Mouse (Mus musculus): ENCODE data around the gene Gpatch8. TPM values are rescaled to one million over a fixed set of nuclear protein-coding genes. Genes with fewer than 3 reads are reported as not detected.

The Gpatch8 gene
- polyA plus RNA-seq, 1 experiment from 2014 or later = 42.5 TPM

DNA sequence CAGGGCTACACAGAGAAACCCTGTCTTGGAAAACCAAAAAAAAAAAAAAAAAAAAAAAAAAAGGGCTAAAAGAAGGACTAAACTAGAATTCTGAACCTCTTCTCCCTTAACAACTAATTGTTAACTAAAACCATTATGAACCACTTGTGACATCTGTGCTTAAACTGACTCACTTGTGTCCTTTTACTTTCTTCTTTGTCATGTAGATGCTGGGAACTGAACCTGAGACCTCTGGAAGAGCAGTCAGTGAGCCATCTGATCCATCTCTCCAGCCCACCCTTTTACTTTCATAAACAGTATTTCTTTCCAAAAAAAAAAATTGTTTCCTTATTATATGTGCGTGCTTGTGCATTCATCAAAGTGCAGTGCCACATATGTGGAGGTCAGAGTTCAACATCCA lies 16.5 kb downstream of the Gpatch8 start:
- DNase-seq (ENCODE audit: low spot score, missing footprints) (no peak), ATAC-seq (ENCODE audit: low FRiP score) (no peak)
- no peaks in the 10 kb centered on the region for H3K27me3 ChIP-seq (ENCODE audit: control insufficient read depth, insufficient read depth, low read length)
- H3K9me3 ChIP-seq (ENCODE audit: control insufficient read depth, low read length) = no peaks in the 10 kb centered on the region
- no peak overlapping the region for H3K4me3 ChIP-seq (ENCODE audit: low read depth, low read length)
- H3K4me1 ChIP-seq (ENCODE audit: control insufficient read depth, insufficient read depth, low read length) = no peaks in the 10 kb centered on the region
- H3K36me3 ChIP-seq (ENCODE audit: control insufficient read depth, insufficient read depth, low read length) = no peaks in the 10 kb centered on the region; the same call in 1 of the 2 replicates
- H3K27ac ChIP-seq (ENCODE audit: low read depth, low read length) = no peak overlapping the region
- 87% methylated on average over 1 of the region's 1 CpGs for WGBS
- H3K9ac ChIP-seq (ENCODE audit: low read length) = no peak overlapping the region
- H3K4me2 ChIP-seq = no peak overlapping the region

DNA sequence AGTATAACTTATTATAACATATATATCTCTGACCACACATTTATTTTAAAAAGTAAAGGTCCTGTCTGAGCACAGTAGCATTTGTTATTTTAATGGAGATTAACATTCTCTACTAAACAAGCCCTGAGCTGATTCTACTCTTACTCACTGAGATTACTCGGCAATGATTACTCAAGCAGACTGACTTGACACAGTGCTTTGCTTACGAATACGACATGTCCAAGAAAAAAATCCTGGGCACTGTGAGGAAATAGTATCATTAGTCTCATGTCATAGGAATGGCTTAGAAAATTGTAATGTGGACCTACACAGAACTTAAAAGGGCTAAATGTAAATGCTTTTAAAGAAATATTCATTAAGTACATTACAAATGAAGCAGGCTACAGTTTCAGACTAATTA lies 20.0 kb downstream of the Gpatch8 start:
- no peaks in the 10 kb centered on the region; the same call in 1 of the 2 replicates for H3K36me3 ChIP-seq (ENCODE audit: control insufficient read depth, insufficient read depth, low read length)
- DNase-seq (ENCODE audit: low spot score, missing footprints) = no peak

DNA sequence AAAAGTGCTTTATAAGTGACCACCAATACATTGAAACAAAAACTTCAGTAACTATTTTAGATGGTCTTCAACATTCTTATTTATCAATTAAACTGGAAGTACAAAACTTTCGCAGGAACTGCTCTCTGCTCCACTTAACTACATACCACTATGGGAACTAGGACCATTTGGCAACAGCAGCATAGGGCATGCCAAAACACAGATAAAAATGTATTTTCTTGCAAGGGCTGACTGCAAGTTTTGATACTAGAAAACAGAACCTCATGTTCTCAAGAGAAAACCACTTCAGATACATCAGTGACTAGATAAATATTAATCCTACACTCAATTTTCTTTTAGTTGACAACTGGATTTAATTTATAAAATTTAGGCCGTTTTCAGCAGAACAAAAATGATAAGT lies 22.1 kb downstream of the Gpatch8 start:
- Histone ChIP-seq H3K4me3 (ENCODE audit: low read depth, low read length) (no peak overlapping the region), H3K27me3 (ENCODE audit: control insufficient read depth, insufficient read depth, low read length) (no peaks in the 10 kb centered on the region), H3K4me1 (ENCODE audit: control insufficient read depth, insufficient read depth, low read length) (no peaks in the 10 kb centered on the region), H3K27ac (ENCODE audit: low read depth, low read length) (no peak overlapping the region), H3K4me2 (no peak overlapping the region), H3K9me3 (ENCODE audit: control insufficient read depth, low read length) (no peaks in the 10 kb centered on the region), H3K36me3 (ENCODE audit: control insufficient read depth, insufficient read depth, low read length) (no peaks in the 10 kb centered on the region; the same call in 1 of the 2 replicates), H3K9ac (ENCODE audit: low read length) (no peak overlapping the region)
- no peak for DNase-seq (ENCODE audit: low spot score, missing footprints)
- WGBS = 93% methylated on average over 2 of the region's 2 CpGs
- ATAC-seq (ENCODE audit: low FRiP score) = no peak

More for the DNA sequence above, 20.0 kb downstream of the Gpatch8 start:
- Histone ChIP-seq H3K4me2 (no peak overlapping the region), H3K9me3 (ENCODE audit: control insufficient read depth, low read length) (no peaks in the 10 kb centered on the region), H3K9ac (ENCODE audit: low read length) (no peak overlapping the region), H3K27ac (ENCODE audit: low read depth, low read length) (no peak overlapping the region), H3K4me3 (ENCODE audit: low read depth, low read length) (no peak overlapping the region), H3K4me1 (ENCODE audit: control insufficient read depth, insufficient read depth, low read length) (no peaks in the 10 kb centered on the region), H3K27me3 (ENCODE audit: control insufficient read depth, insufficient read depth, low read length) (no peaks in the 10 kb centered on the region)
- 78% methylated on average over 3 of the region's 3 CpGs for WGBS
- ATAC-seq (ENCODE audit: low FRiP score) = no peak

DNA sequence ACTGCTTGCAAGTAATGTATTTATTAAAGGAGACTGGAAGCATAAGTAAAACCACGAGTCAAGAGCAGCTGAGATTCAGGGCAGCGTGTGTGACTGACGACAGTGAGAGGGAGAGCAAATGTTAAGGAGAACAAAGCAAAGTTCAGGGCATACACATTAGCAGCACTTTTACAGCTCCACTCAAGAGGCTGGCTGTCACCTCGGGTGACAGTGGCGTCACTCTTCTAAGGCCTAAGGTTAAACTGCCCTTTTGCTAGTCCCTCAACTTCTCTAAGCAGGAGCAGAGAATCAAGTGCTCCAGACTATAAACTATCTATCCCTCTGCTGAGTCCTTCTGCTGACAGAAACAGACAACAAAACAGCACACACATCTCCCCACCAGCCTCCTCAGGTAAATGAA lies 24.8 kb downstream of the Gpatch8 start:
- Histone ChIP-seq H3K9me3 (ENCODE audit: control insufficient read depth, low read length) (no peaks in the 10 kb centered on the region), H3K4me1 (ENCODE audit: control insufficient read depth, insufficient read depth, low read length) (no peaks in the 10 kb centered on the region), H3K27ac (ENCODE audit: low read depth, low read length) (no peak overlapping the region), H3K9ac (ENCODE audit: low read length) (no peak overlapping the region), H3K27me3 (ENCODE audit: control insufficient read depth, insufficient read depth, low read length) (no peaks in the 10 kb centered on the region), H3K4me2 (no peak overlapping the region), H3K4me3 (ENCODE audit: low read depth, low read length) (no peak overlapping the region), H3K36me3 (ENCODE audit: control insufficient read depth, insufficient read depth, low read length) (no peaks in the 10 kb centered on the region)
- WGBS = 67% methylated on average over 5 of the region's 5 CpGs
- DNase-seq (ENCODE audit: low spot score, missing footprints) (no peak), ATAC-seq (ENCODE audit: low FRiP score) (no peak)

DNA sequence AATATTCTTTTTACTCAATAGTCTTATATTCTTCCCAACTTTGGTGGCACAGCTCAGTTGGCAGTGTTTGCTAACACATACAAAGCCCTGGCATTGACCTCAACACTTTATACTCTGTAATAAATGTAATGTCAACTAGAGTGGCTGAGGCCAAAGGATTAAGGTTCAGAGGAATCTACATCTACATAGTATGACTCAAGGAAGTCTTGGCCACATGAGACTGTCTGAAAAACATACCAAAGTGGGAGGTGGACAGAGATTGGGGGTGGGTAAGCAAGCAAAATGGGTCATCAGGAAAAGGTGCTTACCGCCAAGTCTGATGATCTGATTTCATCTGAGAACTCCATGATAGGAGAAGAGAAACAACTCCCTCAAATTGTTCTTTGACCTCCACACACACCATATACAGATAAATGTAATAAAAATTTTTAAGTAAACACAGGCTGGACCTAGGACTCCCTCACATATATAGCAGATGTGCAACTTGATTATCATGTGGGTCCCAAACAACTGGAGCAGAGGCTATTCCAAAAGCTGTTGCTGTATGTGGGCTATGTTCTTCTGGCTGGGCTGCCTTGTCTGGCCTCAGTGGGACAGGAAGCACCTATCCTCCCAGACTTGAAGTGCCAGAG lies 41.3 kb downstream of the Gpatch8 start:
- no peaks in the 10 kb centered on the region for H3K4me1 ChIP-seq (ENCODE audit: control insufficient read depth, insufficient read depth, low read length)
- H3K4me3 ChIP-seq (ENCODE audit: low read depth, low read length) = no peak overlapping the region
- peaks cover 3% of the 10 kb centered on the region; the same call in 1 of the 2 replicates for H3K36me3 ChIP-seq (ENCODE audit: control insufficient read depth, insufficient read depth, low read length)
- H3K9me3 ChIP-seq (ENCODE audit: control insufficient read depth, low read length) = no peaks in the 10 kb centered on the region
- no peak for ATAC-seq (ENCODE audit: low FRiP score)
- WGBS = 100% methylated on average over 1 of the region's 1 CpGs
- no peak for DNase-seq (ENCODE audit: low spot score, missing footprints)
- no peak overlapping the region for H3K9ac ChIP-seq (ENCODE audit: low read length)
- H3K27me3 ChIP-seq (ENCODE audit: control insufficient read depth, insufficient read depth, low read length) = no peaks in the 10 kb centered on the region
- no peak overlapping the region for H3K4me2 ChIP-seq
- no peak overlapping the region for H3K27ac ChIP-seq (ENCODE audit: low read depth, low read length)

DNA sequence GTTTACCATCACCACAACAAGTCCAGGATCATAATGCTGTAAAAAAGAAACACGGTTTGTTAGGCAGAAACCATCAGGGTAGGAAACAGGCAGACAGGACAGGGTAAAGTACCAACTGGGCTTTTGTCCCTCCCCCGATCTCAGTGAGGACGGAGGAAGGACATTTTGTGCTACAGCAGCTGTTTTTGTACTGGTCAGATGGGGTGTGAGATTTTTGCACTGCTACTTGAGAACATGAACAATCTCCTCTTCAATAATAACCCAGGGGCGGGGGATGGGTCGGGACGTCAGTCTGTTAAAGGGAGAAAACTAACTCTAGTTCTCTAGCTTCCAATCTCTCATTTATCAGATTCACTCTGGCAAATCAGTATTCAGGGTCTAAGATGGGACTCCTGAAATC lies 46.0 kb downstream of the Gpatch8 start:
- Histone ChIP-seq H3K9me3 (ENCODE audit: control insufficient read depth, low read length) (no peaks in the 10 kb centered on the region), H3K27me3 (ENCODE audit: control insufficient read depth, insufficient read depth, low read length) (no peaks in the 10 kb centered on the region), H3K9ac (ENCODE audit: low read length) (no peak overlapping the region), H3K4me3 (ENCODE audit: low read depth, low read length) (no peak overlapping the region), H3K4me1 (ENCODE audit: control insufficient read depth, insufficient read depth, low read length) (no peaks in the 10 kb centered on the region), H3K27ac (ENCODE audit: low read depth, low read length) (no peak overlapping the region), H3K36me3 (ENCODE audit: control insufficient read depth, insufficient read depth, low read length) (no peaks in the 10 kb centered on the region), H3K4me2 (no peak overlapping the region)
- WGBS = 79% methylated on average over 6 of the region's 6 CpGs
- ATAC-seq (ENCODE audit: low FRiP score) = no peak
- no peak for DNase-seq (ENCODE audit: low spot score, missing footprints)

DNA sequence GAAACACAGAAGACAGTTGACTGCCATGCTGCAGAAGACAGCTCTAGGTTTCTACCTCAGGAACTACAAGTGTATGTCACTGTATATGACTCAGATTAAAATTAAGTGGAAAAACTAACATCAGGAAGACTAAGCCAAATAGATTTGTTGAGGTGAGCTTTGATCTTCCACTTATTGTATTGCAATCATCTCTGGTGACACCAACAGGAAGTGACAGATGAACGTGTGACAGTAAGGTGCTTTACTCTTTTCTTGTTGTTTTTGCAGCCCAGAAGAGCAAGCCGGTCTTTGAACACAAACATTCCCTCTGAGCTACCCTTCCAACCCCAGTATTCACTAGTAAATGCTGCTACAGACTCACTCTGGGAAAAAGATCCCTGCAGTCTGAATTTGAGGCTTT lies 59.5 kb downstream of the Gpatch8 start:
- Histone ChIP-seq H3K4me1 (ENCODE audit: control insufficient read depth, insufficient read depth, low read length) (no peaks in the 10 kb centered on the region), H3K27ac (ENCODE audit: low read depth, low read length) (no peak overlapping the region), H3K27me3 (ENCODE audit: control insufficient read depth, insufficient read depth, low read length) (no peaks in the 10 kb centered on the region), H3K4me2 (no peak overlapping the region), H3K9me3 (ENCODE audit: control insufficient read depth, low read length) (no peaks in the 10 kb centered on the region), H3K4me3 (ENCODE audit: low read depth, low read length) (no peak overlapping the region), H3K9ac (ENCODE audit: low read length) (no peak overlapping the region), H3K36me3 (ENCODE audit: control insufficient read depth, insufficient read depth, low read length) (peaks cover 5% of the 10 kb centered on the region; the same call in 1 of the 2 replicates)
- no peak for DNase-seq (ENCODE audit: low spot score, missing footprints)
- 74% methylated on average over 2 of the region's 2 CpGs for WGBS
- ATAC-seq (ENCODE audit: low FRiP score) = no peak

DNA sequence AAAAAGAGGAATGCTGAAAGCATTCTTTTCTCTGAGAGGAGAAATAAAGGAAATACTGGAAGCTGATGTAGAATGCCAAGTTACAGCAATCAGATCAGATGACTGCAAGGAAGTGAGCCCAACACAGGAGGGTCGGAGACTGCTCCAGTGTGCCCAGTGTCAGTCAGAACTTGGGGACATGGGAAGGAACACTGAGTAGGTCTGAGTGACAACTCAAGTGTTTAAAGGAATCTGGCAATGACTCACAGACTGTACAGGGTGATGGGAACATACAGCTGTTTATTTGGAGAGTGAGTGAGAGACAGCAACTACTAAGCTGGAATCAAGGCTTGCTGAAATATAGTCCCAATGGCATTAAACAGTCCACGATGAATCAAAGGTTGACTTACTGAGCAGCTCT lies 60.0 kb downstream of the Gpatch8 start:
- H3K9me3 ChIP-seq (ENCODE audit: control insufficient read depth, low read length) = no peaks in the 10 kb centered on the region
- H3K4me1 ChIP-seq (ENCODE audit: control insufficient read depth, insufficient read depth, low read length) = no peaks in the 10 kb centered on the region
- H3K36me3 ChIP-seq (ENCODE audit: control insufficient read depth, insufficient read depth, low read length) = peaks cover 5% of the 10 kb centered on the region; the same call in 1 of the 2 replicates
- 97% methylated on average over 2 of the region's 2 CpGs for whole genome bisulfite sequencing
- H3K27me3 ChIP-seq (ENCODE audit: control insufficient read depth, insufficient read depth, low read length) = no peaks in the 10 kb centered on the region
- H3K4me2 ChIP-seq = no peak overlapping the region
- no peak overlapping the region for H3K27ac ChIP-seq (ENCODE audit: low read depth, low read length)
- ATAC-seq (ENCODE audit: low FRiP score) (no peak), DNase-seq (ENCODE audit: low spot score, missing footprints) (no peak)
- no peak overlapping the region for H3K4me3 ChIP-seq (ENCODE audit: low read depth, low read length)
- H3K9ac ChIP-seq (ENCODE audit: low read length) = no peak overlapping the region

DNA sequence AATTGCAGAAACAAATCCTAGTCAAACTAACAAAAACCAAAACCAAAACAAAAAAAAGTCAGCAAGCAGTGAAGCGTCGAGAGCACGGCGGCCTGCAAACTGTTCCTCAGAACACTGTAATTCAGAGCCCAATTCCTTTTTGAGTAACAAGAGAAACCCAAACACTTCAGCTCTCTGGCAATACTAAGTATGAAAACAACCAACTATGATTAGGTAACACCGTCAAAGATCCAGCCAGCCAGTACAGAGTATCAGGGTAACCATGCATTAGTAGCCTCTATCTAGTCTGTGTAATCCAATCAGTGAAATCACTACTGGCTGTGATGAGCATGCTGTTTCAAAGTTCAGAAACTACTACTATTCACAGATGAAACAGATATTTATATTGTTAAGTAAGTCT lies 60.5 kb downstream of the Gpatch8 start:
- 94% methylated on average over 5 of the region's 5 CpGs for WGBS
- no peak overlapping the region for H3K9ac ChIP-seq (ENCODE audit: low read length)
- no peak overlapping the region for H3K4me3 ChIP-seq (ENCODE audit: low read depth, low read length)
- peaks cover 5% of the 10 kb centered on the region; the same call in 1 of the 2 replicates for H3K36me3 ChIP-seq (ENCODE audit: control insufficient read depth, insufficient read depth, low read length)
- no peak overlapping the region for H3K4me2 ChIP-seq
- no peaks in the 10 kb centered on the region for H3K27me3 ChIP-seq (ENCODE audit: control insufficient read depth, insufficient read depth, low read length)
- no peak overlapping the region for H3K27ac ChIP-seq (ENCODE audit: low read depth, low read length)
- no peaks in the 10 kb centered on the region for H3K4me1 ChIP-seq (ENCODE audit: control insufficient read depth, insufficient read depth, low read length)
- no peak for DNase-seq (ENCODE audit: low spot score, missing footprints)
- no peak for ATAC-seq (ENCODE audit: low FRiP score)
- no peaks in the 10 kb centered on the region for H3K9me3 ChIP-seq (ENCODE audit: control insufficient read depth, low read length)
